Mouse (Mus musculus): ENCODE data around the gene S100a10. TPM values are rescaled to one million over a fixed set of nuclear protein-coding genes. Genes with fewer than 3 reads are reported as not detected.
A peak's percentile ranks its signal among the peaks of the same experiment; 100 is the strongest.

S100a10 gene
- 437 and 499 TPM in 2 replicates for polyA plus RNA-seq (2012; rRNA removed)

DNA sequence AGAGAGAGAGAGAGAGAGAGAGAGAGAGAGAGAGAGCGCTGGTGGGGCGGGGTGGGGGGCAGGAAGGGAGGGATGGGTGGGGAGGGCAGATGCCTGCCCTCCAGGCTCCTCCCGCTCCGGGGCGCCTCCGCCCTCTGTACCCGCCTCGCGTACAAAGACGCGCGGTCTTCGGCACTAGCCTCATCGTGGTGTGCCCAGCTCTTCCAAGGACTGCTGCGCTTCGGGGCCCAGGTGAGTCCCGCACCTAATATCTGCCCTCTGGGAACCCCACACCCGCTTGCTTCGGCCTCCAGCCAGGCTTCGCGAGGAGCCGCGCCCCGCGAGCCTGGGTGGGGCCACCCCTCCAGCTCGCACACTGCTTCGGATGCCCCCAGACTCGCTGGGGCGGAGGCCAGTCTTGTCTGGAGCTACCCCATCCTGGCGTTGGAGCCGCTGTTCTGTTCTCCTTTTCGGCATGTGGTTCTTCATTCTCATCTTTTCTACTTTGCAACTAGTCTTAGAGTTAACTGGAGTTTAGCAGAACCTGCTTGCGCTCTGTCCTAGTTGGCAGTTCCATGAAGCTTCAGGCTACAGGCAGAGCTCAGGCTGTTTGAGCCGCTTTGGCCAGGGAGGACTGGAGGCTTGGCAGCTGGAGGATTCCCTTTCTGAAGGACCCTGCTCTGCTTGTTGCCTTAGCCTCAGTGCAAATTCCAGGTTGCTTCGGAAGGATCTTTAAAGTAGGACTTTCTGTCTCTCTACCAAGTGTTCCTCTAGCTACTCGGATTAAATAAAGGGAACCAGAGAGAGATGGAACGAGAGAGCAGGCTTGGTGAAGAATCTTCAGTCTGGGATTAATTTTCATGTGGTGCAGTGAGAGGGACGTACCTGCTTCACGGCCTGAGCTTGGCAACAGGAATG, at the start of gene S100a10:
S100a10 (plus strand) TSS at position 100 of the 897 bp plus-strand sequence.
- no peak for DNase-seq (ENCODE audit: low read depth, low spot score)
- WGBS: under 1% methylated on average over 38 of the region's 39 CpGs

- WGBS: 14% methylated on average over 30 of the region's 30 CpGs
- peak; percentile 64 for DNase-seq (ENCODE audit: low read depth, low spot score)
Observed at GRCm38 (mm10) chr3:93505960-93506863, 48.7 kb upstream of the S100a10 start.

DNA sequence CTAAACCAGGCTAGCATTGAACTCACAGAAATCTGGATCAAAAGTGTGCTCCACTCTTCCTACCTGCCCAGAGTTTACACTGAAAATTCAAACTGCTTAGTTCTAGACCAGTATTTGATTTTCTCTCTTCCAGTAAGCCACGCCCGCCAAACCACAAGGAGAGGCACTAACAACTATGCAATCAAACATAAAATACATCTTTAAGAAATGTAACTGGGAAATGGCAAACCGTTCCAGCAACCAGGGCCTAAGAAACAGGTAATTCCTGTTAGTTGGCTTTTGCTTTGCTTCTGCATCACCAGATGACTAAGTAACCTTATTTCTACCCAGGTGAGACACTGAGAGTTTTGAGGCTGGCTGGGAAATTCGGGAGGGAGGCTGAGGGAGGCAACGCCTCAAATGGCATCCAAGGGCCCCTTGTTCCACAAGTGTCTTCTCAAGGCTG, 48.0 kb upstream of the S100a10 start:
- WGBS: 29% methylated on average over 5 of the region's 5 CpGs
- DNase-seq (ENCODE audit: low read depth, low spot score): no peak

DNA sequence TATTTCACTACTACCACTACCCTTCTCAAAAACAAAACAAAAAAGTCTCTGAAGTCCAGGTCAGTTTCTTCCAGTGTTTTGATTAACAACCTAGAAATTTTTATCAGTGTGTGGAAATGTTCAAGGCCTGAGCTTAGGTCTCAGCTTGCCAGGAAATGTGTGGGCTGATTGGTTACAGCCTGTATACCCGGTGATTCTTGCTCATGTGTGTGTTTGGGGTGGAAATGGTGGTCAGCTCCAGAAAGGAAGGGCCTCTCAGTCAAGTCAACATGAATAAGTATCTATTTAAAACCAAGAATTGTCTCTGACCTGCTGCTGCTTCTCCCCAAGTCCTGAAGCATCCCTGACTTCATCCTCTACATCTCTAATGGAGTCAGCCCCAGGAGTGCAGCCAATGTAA, 45.6 kb upstream of the S100a10 start:
- 58% methylated on average over 1 of the region's 1 CpGs for WGBS
- DNase-seq (ENCODE audit: low read depth, low spot score): no peak

- DNase-seq (ENCODE audit: low read depth, low spot score): no peak
- WGBS: 32% methylated on average over 1 of the region's 1 CpGs
Observed at GRCm38 (mm10) chr3:93511036-93511435, 43.8 kb upstream of the S100a10 start.

DNA sequence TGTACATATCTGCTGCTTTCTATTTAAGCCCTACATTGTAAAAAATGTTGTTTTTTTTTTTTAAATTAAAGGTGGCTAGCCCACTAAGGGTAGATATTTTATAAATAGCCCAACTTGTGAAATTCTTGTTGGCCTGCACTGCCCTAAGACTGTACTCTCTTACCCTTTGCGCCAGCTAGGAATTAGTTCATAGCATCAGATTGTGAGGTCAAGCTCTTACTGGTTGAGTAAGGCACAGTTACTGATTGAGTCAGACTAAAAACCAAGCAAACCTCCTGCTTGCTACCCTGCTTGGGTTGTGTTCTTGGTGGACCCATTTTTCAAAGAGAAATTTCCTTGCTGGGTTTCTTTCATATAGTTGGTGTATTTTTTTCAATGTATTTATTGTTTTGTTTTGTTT, 43.1 kb upstream of the S100a10 start:
- no peak for DNase-seq (ENCODE audit: low read depth, low spot score)
- WGBS: 94% methylated on average over 1 of the region's 1 CpGs

DNA sequence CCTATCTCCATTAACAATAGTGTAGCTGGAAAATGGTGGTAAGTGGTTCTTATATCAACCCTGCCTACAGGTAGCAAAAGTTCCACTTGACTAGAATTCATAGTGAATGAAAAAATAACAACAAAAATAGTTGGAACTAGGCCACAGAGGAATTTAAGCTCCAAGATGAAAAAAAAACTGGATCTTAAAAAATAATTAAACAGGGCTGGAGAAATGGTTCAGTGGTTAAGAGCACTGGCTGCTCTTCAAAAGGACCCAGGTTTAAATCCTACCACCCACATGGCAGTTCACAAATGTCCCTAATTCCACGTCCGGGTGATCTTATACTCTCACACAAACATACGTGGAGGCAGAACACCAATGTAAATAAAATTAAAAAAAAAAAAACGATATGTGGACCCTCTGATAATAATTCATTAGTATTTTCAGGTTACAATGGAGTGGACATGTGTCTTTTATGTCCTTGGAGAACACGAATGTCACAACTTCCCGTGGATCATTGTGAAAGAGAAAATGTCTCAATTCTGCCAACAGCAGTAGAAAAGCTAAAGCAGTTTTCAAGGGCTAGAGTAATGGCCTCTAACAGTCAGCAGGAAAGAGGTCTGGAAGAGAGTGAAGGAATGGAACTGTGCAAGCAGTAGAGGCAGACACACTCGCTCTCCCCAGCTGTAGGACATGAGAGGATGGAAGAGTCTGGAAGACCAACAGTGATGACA, 42.3 kb upstream of the S100a10 start:
- 79% methylated on average over 7 of the region's 7 CpGs for WGBS
- no peak for DNase-seq (ENCODE audit: low read depth, low spot score)

GRCm38 (mm10) chr3:93514628-93515027, 40.3 kb upstream of the S100a10 start:
- no peak for DNase-seq (ENCODE audit: low read depth, low spot score)
- 92% methylated on average over 3 of the region's 3 CpGs for WGBS

DNA sequence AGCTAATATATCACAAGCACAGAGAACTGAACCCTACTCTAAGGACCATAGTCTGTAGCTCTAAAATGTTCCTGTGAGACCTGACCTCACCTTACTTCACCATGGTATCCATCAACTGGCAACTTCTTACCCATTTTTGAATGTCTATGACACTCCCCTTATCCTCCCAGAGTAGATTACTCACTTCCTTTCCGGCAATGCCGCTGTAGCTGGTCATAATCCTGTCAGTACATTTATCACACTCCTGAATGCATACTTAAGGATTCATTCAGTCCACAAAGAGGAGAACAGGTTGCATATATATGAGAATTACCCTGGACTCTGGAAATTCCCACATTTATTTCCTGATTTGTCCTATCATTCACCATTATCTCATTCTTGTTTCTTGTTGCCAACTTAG, 37.5 kb upstream of the S100a10 start:
- no peak for DNase-seq (ENCODE audit: low read depth, low spot score)
- WGBS: 22% methylated on average over 2 of the region's 2 CpGs

GRCm38 (mm10) chr3:93519856-93520329, 35.0 kb upstream of the S100a10 start:
- WGBS: 52% methylated on average over 5 of the region's 5 CpGs
- no peak for DNase-seq (ENCODE audit: low read depth, low spot score)

GRCm38 (mm10) chr3:93520330-93521193, 34.3 kb upstream of the S100a10 start, which contains the start of gene S100a11:
TSS of gene S100a11 (plus strand) at chr3:93520488.
- no peak for DNase-seq (ENCODE audit: low read depth, low spot score)
- WGBS: 1% methylated on average over 38 of the region's 38 CpGs

- 57% methylated on average over 8 of the region's 8 CpGs for WGBS
- DNase-seq (ENCODE audit: low read depth, low spot score): no peak
Observed at GRCm38 (mm10) chr3:93521462-93522057, 33.3 kb upstream of the S100a10 start.

- WGBS: 27% methylated on average over 7 of the region's 7 CpGs
- DNase-seq (ENCODE audit: low read depth, low spot score): no peak
Observed at GRCm38 (mm10) chr3:93522611-93523010, 32.3 kb upstream of the S100a10 start.

- DNase-seq (ENCODE audit: low read depth, low spot score): no peak
- 81% methylated on average over 3 of the region's 3 CpGs for WGBS
Observed at GRCm38 (mm10) chr3:93527300-93527699, 27.6 kb upstream of the S100a10 start.

DNA sequence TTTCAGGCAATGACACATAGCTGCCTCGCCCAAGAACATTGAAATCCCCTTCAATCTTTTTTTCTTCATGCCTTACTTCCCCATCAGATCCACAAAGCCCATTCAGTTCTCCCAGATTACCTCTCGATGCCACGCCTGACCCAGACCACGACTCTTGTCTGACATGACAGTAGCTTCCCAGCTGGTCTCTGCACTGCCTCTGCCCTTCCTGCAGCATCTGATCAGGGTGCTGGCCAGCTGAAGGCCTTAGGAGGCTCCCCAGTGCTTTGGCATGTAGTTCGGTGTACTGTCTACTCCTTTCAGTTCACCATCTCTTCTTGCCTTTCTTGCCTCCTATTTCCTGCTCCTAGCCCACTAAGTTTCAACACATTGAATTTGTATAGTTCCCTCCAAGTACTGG, 26.1 kb upstream of the S100a10 start:
- no peak for DNase-seq (ENCODE audit: low read depth, low spot score)
- 84% methylated on average over 5 of the region's 5 CpGs for WGBS

DNA sequence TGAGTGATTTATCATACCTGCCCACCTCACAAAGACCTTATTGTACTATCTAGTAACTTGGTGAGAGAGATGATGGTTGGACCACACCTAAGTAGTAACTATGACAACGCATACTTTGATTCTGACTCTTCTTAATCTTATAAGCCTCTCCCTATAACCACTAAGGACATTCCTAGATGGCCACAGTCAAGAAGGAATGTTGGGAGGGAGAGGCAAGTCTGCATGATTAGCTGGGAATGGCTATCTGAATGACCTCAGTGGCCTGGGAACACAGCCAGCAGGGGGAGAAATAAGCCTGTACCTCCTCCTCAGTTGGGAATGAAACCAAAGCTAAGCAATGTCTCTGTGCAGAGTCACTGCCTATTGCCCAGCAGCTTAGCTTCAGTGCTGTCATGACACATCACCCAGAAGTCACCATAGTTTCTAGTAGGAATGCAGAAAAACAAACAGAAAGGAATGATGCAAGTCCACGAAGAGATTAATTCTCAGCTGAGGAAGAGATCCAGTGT, 17.8 kb upstream of the S100a10 start:
- 27% methylated on average over 2 of the region's 2 CpGs for WGBS
- no peak for DNase-seq (ENCODE audit: low read depth, low spot score)

DNA sequence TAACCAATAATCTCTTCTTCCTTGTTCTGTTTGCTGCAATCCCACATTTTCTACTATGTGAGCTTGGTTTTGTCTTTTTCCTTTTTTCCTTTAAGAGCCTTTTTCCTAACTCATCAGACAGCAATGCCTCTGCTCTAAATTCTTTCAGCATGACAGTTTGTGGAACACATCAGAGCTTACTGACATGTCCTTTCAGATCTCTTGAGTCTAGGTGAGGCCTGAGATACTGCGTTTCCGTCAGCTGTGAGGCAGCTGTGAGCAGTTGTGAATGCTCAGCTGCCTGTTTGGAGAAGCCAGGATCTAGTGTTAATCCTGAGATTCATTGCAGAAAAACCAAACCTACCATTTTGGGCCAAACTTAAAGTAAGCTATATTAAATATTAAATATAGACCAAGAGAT, 16.4 kb upstream of the S100a10 start:
- WGBS: 85% methylated on average over 2 of the region's 2 CpGs
- DNase-seq (ENCODE audit: low read depth, low spot score): no peak

GRCm38 (mm10) chr3:93541501-93541900, 13.4 kb upstream of the S100a10 start:
- DNase-seq (ENCODE audit: low read depth, low spot score): no peak

More at GRCm38 (mm10) chr3:93541501-93541900, 13.4 kb upstream of the S100a10 start:
- 80% methylated on average over 2 of the region's 2 CpGs for WGBS
